Mouse (Mus musculus) ES-Bruce4 (cell line): ENCODE results near the gene Cd8b1. TPM values are rescaled to one million over a fixed set of nuclear protein-coding genes. Genes with fewer than 3 reads are reported as not detected.

Source experiments
- H3K27ac ChIP-seq: 2 replicates; pipeline ENCODE4 v1.5.1; 2012; ENCODE audit warnings: low read length, inconsistent platforms; ENCODE audit not compliant: insufficient read depth
- H3K27me3 ChIP-seq: 2 replicates; pipeline ENCODE4 v1.6.1; 2012; ENCODE audit warnings: mild to moderate bottlenecking, low read length, inconsistent platforms; ENCODE audit not compliant: control insufficient read depth, poor library complexity, insufficient read depth, severe bottlenecking
- H3K36me3 ChIP-seq: 2 replicates; pipeline ENCODE4 v1.6.1; 2012; ENCODE audit warnings: inconsistent platforms, mild to moderate bottlenecking, low read length, moderate library complexity; ENCODE audit not compliant: control insufficient read depth, poor library complexity, insufficient read depth, severe bottlenecking
- H3K4me1 ChIP-seq: one replicate; pipeline ENCODE4 v1.8.1; 2011; ENCODE audit warnings: low read length; ENCODE audit not compliant: control insufficient read depth, insufficient read depth
- H3K4me3 ChIP-seq: 2 replicates; pipeline ENCODE4 v1.5.1; 2011; ENCODE audit warnings: low read depth, mild to moderate bottlenecking, low read length
- H3K9ac ChIP-seq: 2 replicates; pipeline ENCODE4 v1.6.1; 2012; ENCODE audit warnings: low read depth, mild to moderate bottlenecking, inconsistent platforms; ENCODE audit not compliant: poor library complexity, severe bottlenecking
- H3K9me3 ChIP-seq: replicated peaks from 2 replicates; pipeline ENCODE4 v1.6.1; 2012; ENCODE audit warnings: mild to moderate bottlenecking, low read length, inconsistent platforms; ENCODE audit not compliant: control insufficient read depth, poor library complexity, insufficient read depth, severe bottlenecking
- CTCF ChIP-seq: IDR thresholded peaks from one replicate; pipeline ENCODE4 v1.8.1; 2011; ENCODE audit warnings: low read depth, low read length
- EP300 ChIP-seq: IDR thresholded peaks from 2 replicates; pipeline ENCODE4 v1.6.1; 2011; ENCODE audit warnings: low read depth, low read length; ENCODE audit not compliant: insufficient read depth
- POLR2A ChIP-seq: IDR thresholded peaks from one replicate; pipeline ENCODE4 v1.8.1; 2011; ENCODE audit warnings: low read length; ENCODE audit not compliant: insufficient read depth
- polyA plus RNA-seq: library from polyadenylated mRNA; stranded (reverse); fragments of >200 nt; gene quantifications from 2 replicates; pipeline ENCODE4 v1.2.4, GENCODE M21; 2011; ENCODE audit warnings: low read depth; ENCODE audit not compliant: missing spikeins, insufficient read depth, insufficient read length

Gene Cd8b1
- polyA plus RNA-seq, 1 experiment = not detected

DNA sequence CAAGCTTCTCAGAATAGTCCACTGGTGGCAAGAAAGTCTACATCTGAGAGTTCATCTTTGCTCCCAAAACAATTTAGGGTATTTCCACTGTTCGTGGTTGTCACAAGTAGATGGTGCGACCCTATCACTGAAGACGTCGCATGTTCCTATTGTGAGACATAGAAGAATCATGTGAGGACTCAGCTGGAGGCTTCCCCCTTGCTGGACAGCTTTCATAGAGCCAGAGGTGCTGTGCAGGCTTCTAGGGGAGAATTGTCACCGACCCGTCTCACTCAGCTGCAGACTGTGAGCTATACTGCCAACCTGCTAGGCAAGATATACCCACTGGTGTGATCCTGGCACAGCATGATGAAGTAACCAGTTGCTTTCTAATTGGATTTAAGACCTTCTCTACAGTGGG, 29.6 kb downstream of the Cd8b1 start:
- H3K27me3 ChIP-seq = no peaks in the 10 kb centered on the region
- no peak overlapping the region for H3K4me3 ChIP-seq
- no peaks in the 10 kb centered on the region for H3K4me1 ChIP-seq
- H3K9me3 ChIP-seq = no peaks in the 10 kb centered on the region
- H3K36me3 ChIP-seq = no peaks in the 10 kb centered on the region
- H3K27ac ChIP-seq = no peak overlapping the region
- H3K9ac ChIP-seq = no peak overlapping the region
- TF ChIP-seq POLR2A (no peak), CTCF (no peak), EP300 (no peak)

GRCm38 (mm10) chr6:71352866-71353427, 30.4 kb downstream of the Cd8b1 start:
- H3K27me3 ChIP-seq = no peaks in the 10 kb centered on the region
- H3K4me3 ChIP-seq = no peak overlapping the region
- no peak overlapping the region for H3K9ac ChIP-seq
- no peaks in the 10 kb centered on the region for H3K36me3 ChIP-seq
- TF ChIP-seq EP300 = no peak
- no peak for TF ChIP-seq CTCF
- no peak for TF ChIP-seq POLR2A
- H3K4me1 ChIP-seq = no peaks in the 10 kb centered on the region
- H3K9me3 ChIP-seq = no peaks in the 10 kb centered on the region
- H3K27ac ChIP-seq = no peak overlapping the region

DNA sequence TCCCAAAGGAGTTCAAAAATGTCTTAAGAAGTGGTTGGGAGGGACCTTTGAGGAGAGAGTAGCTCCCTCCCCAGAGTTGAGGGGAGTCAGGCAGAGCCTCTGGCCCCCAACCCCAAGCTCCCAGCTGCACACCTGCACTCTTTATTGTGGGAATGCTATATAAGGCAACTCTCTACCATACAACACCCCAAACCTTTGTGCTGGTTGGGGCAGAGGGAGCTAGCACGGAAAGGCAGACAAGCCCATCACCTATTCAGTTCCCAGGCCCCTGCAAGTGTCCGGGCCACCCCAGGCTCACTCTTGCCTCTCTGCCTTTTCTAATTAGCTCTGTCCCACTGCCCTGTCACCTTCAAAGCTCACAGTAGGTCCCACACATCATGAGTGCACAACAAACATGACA, 31.1 kb downstream of the Cd8b1 start:
- H3K27me3 ChIP-seq = no peaks in the 10 kb centered on the region
- H3K27ac ChIP-seq = no peak overlapping the region
- TF ChIP-seq POLR2A (no peak), EP300 (no peak), CTCF (no peak)
- H3K36me3 ChIP-seq = no peaks in the 10 kb centered on the region
- no peaks in the 10 kb centered on the region for H3K4me1 ChIP-seq
- no peaks in the 10 kb centered on the region for H3K9me3 ChIP-seq
- no peak overlapping the region for H3K4me3 ChIP-seq
- H3K9ac ChIP-seq = no peak overlapping the region

DNA sequence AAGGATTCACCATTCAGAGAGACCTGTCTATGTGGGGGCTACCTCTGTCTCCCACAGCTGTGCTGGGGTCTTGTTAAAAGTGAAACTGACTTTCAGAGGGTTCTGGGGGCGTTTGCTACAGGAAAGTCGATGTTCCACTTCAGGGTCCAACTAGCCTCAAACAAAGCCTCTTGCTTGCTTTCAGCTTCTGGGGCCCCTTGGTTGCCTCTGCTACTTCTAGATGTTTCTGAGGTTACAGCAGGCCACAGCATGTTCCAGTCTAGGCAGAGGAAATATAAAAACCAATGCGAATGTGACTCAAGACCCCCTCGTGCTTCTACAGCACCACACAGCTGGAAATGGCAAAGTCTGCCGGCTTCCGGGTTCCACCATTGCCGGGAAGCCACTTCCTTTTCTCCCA, 34.9 kb downstream of the Cd8b1 start:
- no peak overlapping the region for H3K9ac ChIP-seq
- no peaks in the 10 kb centered on the region for H3K4me1 ChIP-seq
- H3K27ac ChIP-seq = no peak overlapping the region
- no peak overlapping the region for H3K4me3 ChIP-seq
- H3K27me3 ChIP-seq = no peaks in the 10 kb centered on the region; the same call in 1 of the 2 replicates
- H3K36me3 ChIP-seq = no peaks in the 10 kb centered on the region
- no peaks in the 10 kb centered on the region for H3K9me3 ChIP-seq
- TF ChIP-seq POLR2A (no peak), CTCF (no peak)

GRCm38 (mm10) chr6:71360221-71360620, 37.6 kb downstream of the Cd8b1 start:
- Histone ChIP-seq H3K9ac (no peak overlapping the region), H3K9me3 (no peaks in the 10 kb centered on the region), H3K27me3 (no peaks in the 10 kb centered on the region; the same call in 1 of the 2 replicates)

DNA sequence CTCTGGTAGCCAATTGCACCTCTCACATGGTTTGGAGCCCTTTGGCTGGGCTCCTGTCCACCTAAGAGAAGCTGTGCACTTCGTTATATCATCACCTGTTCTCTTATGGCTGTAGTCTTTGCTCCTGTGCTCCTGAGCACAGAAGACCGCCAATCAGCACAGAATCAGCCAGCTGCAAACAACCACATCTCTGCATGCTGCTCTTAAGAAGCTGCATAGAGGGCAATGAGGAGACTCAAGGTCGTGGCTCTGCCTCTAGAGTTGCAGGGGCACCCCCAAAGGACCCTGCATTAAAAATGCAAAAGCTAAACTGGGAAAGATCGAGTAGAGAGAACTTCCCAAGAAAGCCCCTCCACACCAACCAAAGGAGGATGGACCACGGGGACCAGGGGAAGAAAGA, 38.2 kb downstream of the Cd8b1 start:
- Histone ChIP-seq H3K27ac (no peak overlapping the region), H3K36me3 (no peaks in the 10 kb centered on the region), H3K27me3 (no peaks in the 10 kb centered on the region; the same call in 1 of the 2 replicates), H3K4me3 (no peak overlapping the region), H3K9me3 (no peaks in the 10 kb centered on the region), H3K9ac (no peak overlapping the region), H3K4me1 (no peaks in the 10 kb centered on the region)
- TF ChIP-seq POLR2A (no peak), EP300 (no peak)

More at GRCm38 (mm10) chr6:71360221-71360620, 37.6 kb downstream of the Cd8b1 start:
- TF ChIP-seq CTCF (no peak), POLR2A (no peak), EP300 (no peak)
- Histone ChIP-seq H3K4me1 (no peaks in the 10 kb centered on the region), H3K27ac (no peak overlapping the region), H3K4me3 (no peak overlapping the region), H3K36me3 (no peaks in the 10 kb centered on the region)
